Mouse (Mus musculus) midbrain, embryonic 14.5 days (tissue): Measurements from ENCODE around the gene Nmt1. TPM values are rescaled to one million over a fixed set of nuclear protein-coding genes. Genes with fewer than 3 reads are reported as not detected.

Experiments used
- ATAC-seq: fragments of 200-750 bp; cut with Nextera tagmentation; 2 replicates; pipeline ENCODE4 v1.8.0; 2017; ENCODE audit warnings: moderate number of reproducible peaks, moderate library complexity; ENCODE audit not compliant: low FRiP score, low TSS enrichment
- DNase-seq: peaks from one replicate; pipeline ENCODE4 v3.0.0-alpha.2; 2015
- H3K27ac ChIP-seq: fragments of 300-500 bp; sonication (generic); replicated peaks from 2 replicates; pipeline ENCODE4 v1.5.1; 2014; ENCODE audit warnings: mild to moderate bottlenecking, low read depth, low read length, moderate library complexity
- H3K27me3 ChIP-seq: fragments of 300-500 bp; sonication (generic); 2 replicates; pipeline ENCODE4 v1.6.1; 2014; ENCODE audit warnings: low read length, control low read depth, mixed read lengths; ENCODE audit not compliant: control insufficient read depth, insufficient read depth
- H3K36me3 ChIP-seq: fragments of 300-500 bp; sonication (generic); 2 replicates; pipeline ENCODE4 v1.6.1; 2014; ENCODE audit warnings: low read length, control low read depth; ENCODE audit not compliant: control insufficient read depth, insufficient read depth
- H3K4me1 ChIP-seq: fragments of 300-500 bp; sonication (generic); 2 replicates; pipeline ENCODE4 v1.6.1; 2014; ENCODE audit warnings: mild to moderate bottlenecking, antibody characterized with exemption, low read length, control low read depth; ENCODE audit not compliant: control insufficient read depth, insufficient read depth
- H3K4me2 ChIP-seq: fragments of 300-500 bp; sonication (generic); 2 replicates; pipeline ENCODE4 v1.6.1; 2014; ENCODE audit warnings: mild to moderate bottlenecking, low read length, moderate library complexity
- H3K4me3 ChIP-seq: fragments of 300-500 bp; sonication (generic); replicated peaks from 2 replicates; pipeline ENCODE4 v1.5.1; 2014; ENCODE audit warnings: low read depth, low read length
- H3K9ac ChIP-seq: fragments of 300-500 bp; sonication (generic); replicated peaks from 2 replicates; pipeline ENCODE4 v1.6.1; 2014; ENCODE audit warnings: mild to moderate bottlenecking, low read length, moderate library complexity
- H3K9me3 ChIP-seq: fragments of 300-500 bp; sonication (generic); 2 replicates; pipeline ENCODE4 v1.6.1; 2016; ENCODE audit warnings: low read length, control low read depth, mixed read lengths; ENCODE audit not compliant: control insufficient read depth
- WGBS: fragments of 180-500 bp; shearing (Covaris S2); extraction: QIAGEN DNeasy Blood & Tissue Kit; methylation state at CpG from one replicate; pipeline ENCODE4 v1.1.7; 2014; 5-methylcytosine and 5-hydroxymethylcytosine counted together
- polyA plus RNA-seq: library from polyadenylated mRNA; unstranded; fragments of >200 nt; fragmentation: Nextera tagmentation; extraction: Ambion mirVana; gene quantifications from 2 replicates; pipeline ENCODE4 v1.2.1, GENCODE M21; 2014

The Nmt1 gene
- polyA plus RNA-seq, 1 experiment from 2014 or later: 38.0 TPM

- DNase-seq: peak; percentile 75
- Histone ChIP-seq H3K4me1 (peaks cover 4% of the 10 kb centered on the region; the same call in 1 of the 2 replicates), H3K9ac (peak within 1 kb of the TSS; percentile 21; the same call in 1 of the 2 replicates), H3K27ac (no peak within 1 kb of the TSS), H3K36me3 (no peaks in the 10 kb centered on the region), H3K9me3 (no peaks in the 10 kb centered on the region), H3K4me2 (peak within 1 kb of the TSS; percentile 64), H3K27me3 (peaks cover 30% of the 10 kb centered on the region), H3K4me3 (peak within 1 kb of the TSS; percentile 29)
- 0 out of 2 replicates have a peak, but pooled peaks have one; percentile 25 for ATAC-seq
- WGBS: under 1% methylated on average over 34 of the region's 34 CpGs
These were observed 73.5 kb downstream of the Nmt1 start, which contains the start of the genes Plcd3 and Acbd4 for GRCm38 (mm10) chr11:103101481-103101865. TSS of gene Plcd3 (minus strand) at chr11:103101658. TSS of gene Acbd4 (plus strand) at chr11:103101682.

- peak; percentile 73 for DNase-seq
- H3K4me2 ChIP-seq: peak overlapping the region; percentile 64
- 3% methylated on average over 30 of the region's 30 CpGs for WGBS
- H3K9me3 ChIP-seq: no peaks in the 10 kb centered on the region
- no peaks in the 10 kb centered on the region for H3K36me3 ChIP-seq
- H3K4me3 ChIP-seq: peak overlapping the region; percentile 29
- peaks cover 4% of the 10 kb centered on the region; the same call in 1 of the 2 replicates for H3K4me1 ChIP-seq
- ATAC-seq: peak; percentile 35; the same call in 1 of the 2 replicates
- H3K9ac ChIP-seq: peak overlapping the region; percentile 21; the same call in 1 of the 2 replicates
- H3K27ac ChIP-seq: no peak overlapping the region
- H3K27me3 ChIP-seq: peaks cover 30% of the 10 kb centered on the region
These were observed 74.0 kb downstream of the Nmt1 start for GRCm38 (mm10) chr11:103101866-103102501.

DNA sequence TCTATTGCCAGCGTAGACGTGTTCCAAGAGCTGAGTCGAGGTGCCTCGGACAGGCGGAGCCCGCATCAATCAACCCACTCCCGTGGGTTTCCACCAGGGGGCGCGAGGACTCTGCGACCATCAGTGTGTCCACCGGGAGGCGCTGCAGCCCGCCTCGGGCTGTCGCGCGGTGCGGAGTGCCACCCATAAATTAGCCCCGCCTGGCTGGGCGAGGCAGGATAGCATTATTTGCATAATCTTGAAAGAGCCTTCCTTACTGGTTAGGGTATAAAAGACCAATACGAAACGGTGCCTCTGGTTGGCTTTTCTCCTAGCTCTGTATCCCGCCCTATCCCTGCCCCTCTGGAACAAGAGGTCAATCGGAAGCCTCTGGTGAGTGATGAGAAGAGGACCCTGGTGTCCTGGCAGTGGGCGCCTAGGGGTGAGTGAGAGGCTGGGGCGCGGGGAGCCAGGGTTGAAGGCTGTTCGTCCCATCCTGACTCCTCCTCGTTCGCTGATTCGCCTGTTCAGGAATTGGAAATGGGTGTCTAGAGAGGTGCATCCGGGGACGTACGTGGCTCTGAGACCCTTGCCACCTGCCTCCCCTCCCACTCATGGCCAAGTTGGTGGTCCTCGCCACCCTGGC, 74.8 kb downstream of the Nmt1 start:
- H3K27ac ChIP-seq: no peak overlapping the region
- peak overlapping the region; percentile 29 for H3K4me3 ChIP-seq
- H3K36me3 ChIP-seq: no peaks in the 10 kb centered on the region
- no peak overlapping the region; the same call in 1 of the 2 replicates for H3K9ac ChIP-seq
- peaks cover 30% of the 10 kb centered on the region for H3K27me3 ChIP-seq
- WGBS: under 1% methylated on average over 35 of the region's 35 CpGs
- ATAC-seq (peak; percentile 79), DNase-seq (peak; percentile 94)
- peaks cover 4% of the 10 kb centered on the region; the same call in 1 of the 2 replicates for H3K4me1 ChIP-seq
- H3K9me3 ChIP-seq: no peaks in the 10 kb centered on the region
- peak overlapping the region; percentile 64 for H3K4me2 ChIP-seq

DNA sequence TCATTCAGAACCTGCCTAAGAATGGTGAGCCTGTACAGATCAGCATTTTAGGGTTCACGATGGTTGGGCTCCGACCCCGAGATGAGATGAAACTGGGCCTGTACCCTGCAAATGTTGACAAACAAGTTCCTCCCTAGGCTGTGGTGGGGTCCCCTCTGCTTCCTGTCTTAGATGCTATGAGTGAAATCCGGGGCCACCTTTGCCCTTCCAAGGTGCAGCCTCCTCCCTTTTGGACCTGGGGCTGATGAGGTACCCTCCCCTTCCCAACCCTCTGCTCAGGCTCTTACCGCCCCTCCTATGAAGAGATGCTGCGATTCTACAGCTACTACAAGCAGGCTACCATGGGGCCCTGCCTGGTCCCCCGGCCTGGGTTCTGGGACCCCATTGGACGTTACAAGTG, 75.6 kb downstream of the Nmt1 start:
- DNase-seq (no peak), ATAC-seq (no peak)
- Histone ChIP-seq H3K27me3 (peaks cover 30% of the 10 kb centered on the region), H3K4me1 (peaks cover 4% of the 10 kb centered on the region; the same call in 1 of the 2 replicates), H3K9me3 (no peaks in the 10 kb centered on the region), H3K4me3 (peak overlapping the region; percentile 29), H3K27ac (no peak overlapping the region), H3K4me2 (peak overlapping the region; percentile 64), H3K9ac (no peak overlapping the region; the same call in 1 of the 2 replicates), H3K36me3 (no peaks in the 10 kb centered on the region)
- WGBS: 53% methylated on average over 8 of the region's 8 CpGs

- DNase-seq (no peak), ATAC-seq (no peak)
- H3K36me3 ChIP-seq: no peaks in the 10 kb centered on the region
- no peak overlapping the region for H3K27ac ChIP-seq
- H3K27me3 ChIP-seq: peaks cover 25% of the 10 kb centered on the region
- H3K4me2 ChIP-seq: no peak overlapping the region
- H3K4me3 ChIP-seq: no peak overlapping the region
- H3K9me3 ChIP-seq: no peaks in the 10 kb centered on the region
- H3K9ac ChIP-seq: no peak overlapping the region
- peaks cover 4% of the 10 kb centered on the region; the same call in 1 of the 2 replicates for H3K4me1 ChIP-seq
- 77% methylated on average over 7 of the region's 7 CpGs for whole genome bisulfite sequencing
These were observed 76.5 kb downstream of the Nmt1 start for GRCm38 (mm10) chr11:103104469-103104868.

- no peak overlapping the region for H3K4me3 ChIP-seq
These were observed 77.3 kb downstream of the Nmt1 start for GRCm38 (mm10) chr11:103105180-103105725.

DNA sequence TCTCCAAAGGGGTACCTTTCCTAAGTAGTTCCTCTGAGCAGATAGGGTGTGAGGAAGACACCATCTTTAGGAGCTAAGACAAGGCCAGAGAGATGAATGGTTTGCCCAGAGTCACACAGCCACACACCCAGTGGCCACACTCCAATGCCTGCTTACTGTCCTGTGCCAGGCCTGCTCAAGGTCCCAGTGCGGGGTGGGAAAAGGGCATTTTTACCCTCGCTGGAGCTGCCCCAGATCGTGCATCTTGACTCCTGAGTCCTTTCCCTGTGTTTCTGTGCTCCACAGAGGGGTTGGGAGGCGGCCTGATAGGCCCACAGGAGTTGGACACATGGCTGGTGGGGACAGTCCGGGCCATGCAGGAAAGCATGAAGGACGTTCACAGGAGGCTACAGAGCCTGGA, 77.8 kb downstream of the Nmt1 start:
- H3K4me2 ChIP-seq: no peak overlapping the region
- H3K9me3 ChIP-seq: no peaks in the 10 kb centered on the region
- no peak for ATAC-seq
- 88% methylated on average over 6 of the region's 6 CpGs for WGBS
- peaks cover 14% of the 10 kb centered on the region for H3K27me3 ChIP-seq
- H3K4me1 ChIP-seq: peaks cover 4% of the 10 kb centered on the region; the same call in 1 of the 2 replicates
- H3K36me3 ChIP-seq: no peaks in the 10 kb centered on the region
- no peak overlapping the region for H3K4me3 ChIP-seq
- no peak for DNase-seq
- H3K9ac ChIP-seq: no peak overlapping the region
- no peak overlapping the region for H3K27ac ChIP-seq

More at GRCm38 (mm10) chr11:103105180-103105725, 77.3 kb downstream of the Nmt1 start:
- H3K9ac ChIP-seq: no peak overlapping the region
- H3K27ac ChIP-seq: no peak overlapping the region
- H3K4me1 ChIP-seq: peaks cover 4% of the 10 kb centered on the region; the same call in 1 of the 2 replicates
- ATAC-seq (no peak), DNase-seq (no peak)
- H3K9me3 ChIP-seq: no peaks in the 10 kb centered on the region
- H3K27me3 ChIP-seq: peaks cover 17% of the 10 kb centered on the region
- no peaks in the 10 kb centered on the region for H3K36me3 ChIP-seq
- WGBS: 63% methylated on average over 14 of the region's 14 CpGs
- no peak overlapping the region for H3K4me2 ChIP-seq

DNA sequence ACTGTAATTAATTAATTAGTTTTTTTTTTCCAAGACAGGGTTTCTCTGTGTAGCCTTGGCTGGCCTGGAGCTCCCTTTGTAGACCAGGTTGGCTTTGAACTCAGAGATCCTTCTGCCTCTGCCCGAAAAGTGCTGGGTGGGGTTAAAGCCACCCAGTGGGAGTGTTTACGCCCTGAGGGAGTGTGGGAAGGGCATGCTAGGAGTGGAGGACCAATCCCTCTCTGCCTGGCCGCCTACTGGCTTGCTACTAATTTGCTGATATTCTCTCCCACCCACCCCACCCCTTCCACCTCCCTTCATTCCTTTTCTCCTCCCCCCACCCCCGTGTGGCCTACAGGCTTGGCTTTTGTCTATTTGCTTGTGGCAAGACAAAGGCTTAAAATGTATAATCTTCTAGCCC, 78.4 kb downstream of the Nmt1 start:
- peaks cover 6% of the 10 kb centered on the region for H3K4me1 ChIP-seq
- ATAC-seq: no peak
- no peak overlapping the region for H3K4me2 ChIP-seq
- H3K4me3 ChIP-seq: no peak overlapping the region
- no peaks in the 10 kb centered on the region for H3K9me3 ChIP-seq
- no peak overlapping the region for H3K27ac ChIP-seq
- no peaks in the 10 kb centered on the region for H3K36me3 ChIP-seq
- H3K27me3 ChIP-seq: peaks cover 14% of the 10 kb centered on the region
- DNase-seq: no peak
- H3K9ac ChIP-seq: no peak overlapping the region
- 72% methylated on average over 4 of the region's 4 CpGs for WGBS
